32 mouse cellular contexts compared by ENCODE assay signal in genomic region chr17:24045608-24046007, GRCm38 (mm10). TPM values are rescaled to one million over a fixed set of nuclear protein-coding genes. Genes with fewer than 3 reads are reported as not detected.
"Had no signal": no experiment of that assay in that cellular context is flagged by ENCODE, and none has a peak within 500 bp of the region (broad histone marks: within the 10 kb centered on the region; RNA-seq: fewer than 3 reads in every experiment).

No protein-coding gene starts in this region.

- ATAC-seq: liver, postnatal 0 days; midbrain, embryonic 13.5 days; midbrain, embryonic 16.5 days had no signal

- H3K4me3 ChIP-seq: kidney, embryonic 15.5 days; left cerebral cortex, adult 2 months; limb, embryonic 12.5 days; limb, embryonic 15.5 days; megakaryocyte, embryonic 14.5 days; midbrain, embryonic 10.5 days; midbrain, embryonic 13.5 days; myocyte; neural tube, embryonic 13.5 days; stomach, embryonic 15.5 days had no signal

- H3K9me3 ChIP-seq: kidney, embryonic 15.5 days; limb, embryonic 12.5 days; limb, embryonic 15.5 days; midbrain, embryonic 10.5 days; midbrain, embryonic 13.5 days; neural tube, embryonic 13.5 days; stomach, embryonic 15.5 days had no signal

- H3K27ac ChIP-seq: kidney, embryonic 15.5 days; left cerebral cortex, adult 2 months; limb, embryonic 12.5 days; limb, embryonic 15.5 days; liver, embryonic 14.5 days; midbrain, embryonic 10.5 days; midbrain, embryonic 13.5 days; neural tube, embryonic 13.5 days; stomach, embryonic 15.5 days had no signal

- H3K27me3 ChIP-seq: kidney, embryonic 15.5 days; limb, embryonic 12.5 days; limb, embryonic 15.5 days; midbrain, embryonic 13.5 days; neural tube, embryonic 13.5 days; stomach, embryonic 15.5 days had no signal

- H3K4me2 ChIP-seq: kidney, embryonic 15.5 days; limb, embryonic 12.5 days; limb, embryonic 15.5 days; liver, embryonic 11.5 days; lung, embryonic 14.5 days; midbrain, embryonic 13.5 days; neural tube, embryonic 13.5 days; stomach, embryonic 15.5 days had no signal

- H3K9ac ChIP-seq: kidney, embryonic 15.5 days; limb, embryonic 12.5 days; limb, embryonic 15.5 days; liver, embryonic 14.5 days; liver, postnatal 0 days; lung, embryonic 14.5 days; midbrain, embryonic 13.5 days; neural tube, embryonic 13.5 days; stomach, embryonic 15.5 days had no signal

- H3K4me1 ChIP-seq: kidney, embryonic 15.5 days; limb, embryonic 12.5 days; limb, embryonic 15.5 days; midbrain, embryonic 10.5 days; midbrain, embryonic 13.5 days; neural tube, embryonic 13.5 days; stomach, embryonic 15.5 days had no signal

- DNase-seq: kidney, adult 8-10 months; kidney, postnatal 10 days; kidney, postnatal 36 days; layer of hippocampus, postnatal 36 days; left cerebral cortex, postnatal 4 days; liver, postnatal 0 days; lung, embryonic 14.5 days; lung, postnatal 10 days; lung, postnatal 36 days; right cerebral cortex, adult 18-20 months; right cerebral cortex, postnatal 14 days; spleen, adult 18-20 months; thymus, adult 18-20 months; thymus, postnatal 36 days had no signal

RNA-seq across cellular contexts. Expression of gene Prss27, which starts 7.7 kb away (rescaled TPM):
- total RNA-seq: layer of hippocampus, adult 8-10 months; layer of hippocampus, postnatal 10 days; layer of hippocampus, postnatal 36 days; left cerebral cortex, adult 2 months; left cerebral cortex, postnatal 10 days; left cerebral cortex, postnatal 4 days; monocyte, adult 5-6 weeks had no signal
- polyA plus RNA-seq: limb, embryonic 12.5 days; liver, embryonic 11.5 days; liver, embryonic 14.5 days; liver, postnatal 0 days; midbrain, embryonic 10.5 days; testis, adult 2 months had no signal

RNA-seq across cellular contexts. Expression of gene Prss22, which starts 47.7 kb away (rescaled TPM):
- total RNA-seq: layer of hippocampus, postnatal 10 days; layer of hippocampus, postnatal 36 days; left cerebral cortex, postnatal 4 days; monocyte, adult 5-6 weeks had no signal
- polyA plus RNA-seq: liver, embryonic 14.5 days; liver, postnatal 0 days; midbrain, embryonic 16.5 days; neural tube, embryonic 13.5 days; testis, adult 2 months had no signal
